Mouse (Mus musculus) heart, postnatal 0 days (tissue): Measurements from ENCODE around the gene Igsf8.

Experiments
- CTCF ChIP-seq: IDR thresholded peaks from 2 replicates; pipeline ENCODE4 v1.5.1; 2016; ENCODE audit warnings: antibody characterized with exemption, control low read depth, low read depth
- EP300 ChIP-seq: IDR thresholded peaks from 2 replicates; pipeline ENCODE4 v1.6.1; 2016; ENCODE audit warnings: antibody characterized with exemption, low read depth

- no peak for TF ChIP-seq CTCF
- TF ChIP-seq EP300 = no peak
Measured at GRCm38 (mm10) chr1:172319346-172319745, 57.9 kb downstream of the Igsf8 start.
